Mouse (Mus musculus): ENCODE measurements around the gene Mrpl48.

DNA sequence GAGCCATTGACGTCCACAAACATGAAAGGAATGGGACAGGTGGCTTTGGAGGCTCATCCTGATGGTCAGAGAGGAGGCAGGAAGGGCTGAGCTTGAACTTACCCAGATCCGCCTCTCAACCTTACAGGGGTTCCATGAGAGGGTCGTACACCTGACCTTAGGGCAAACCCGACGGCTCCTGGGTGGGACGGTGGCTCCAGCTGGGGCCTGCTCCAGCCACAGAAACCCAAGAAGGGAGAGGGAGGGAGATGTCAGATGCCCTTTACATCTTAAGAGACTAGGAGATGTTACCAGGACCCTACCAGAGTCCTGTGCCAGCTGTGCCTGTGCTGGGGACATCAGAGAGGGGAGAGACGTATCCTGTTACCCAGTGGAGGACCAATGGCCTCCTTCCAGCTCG, 41.7 kb upstream of the Mrpl48 start:
- TF ChIP-seq POLR2A (IDR thresholded peaks at IDR 0.05; ENCODE audit: borderline replicate concordance, insufficient read depth, low read length) = no peak
- TF ChIP-seq CTCF (IDR thresholded peaks at IDR 0.05; ENCODE audit: borderline replicate concordance, insufficient read depth, low read depth, low read length) = no peak

Measured in cerebellum, adult 2 months (tissue).